Comparison of ENCODE assay signal across 24 mouse cellular contexts in the genomic region with DNA sequence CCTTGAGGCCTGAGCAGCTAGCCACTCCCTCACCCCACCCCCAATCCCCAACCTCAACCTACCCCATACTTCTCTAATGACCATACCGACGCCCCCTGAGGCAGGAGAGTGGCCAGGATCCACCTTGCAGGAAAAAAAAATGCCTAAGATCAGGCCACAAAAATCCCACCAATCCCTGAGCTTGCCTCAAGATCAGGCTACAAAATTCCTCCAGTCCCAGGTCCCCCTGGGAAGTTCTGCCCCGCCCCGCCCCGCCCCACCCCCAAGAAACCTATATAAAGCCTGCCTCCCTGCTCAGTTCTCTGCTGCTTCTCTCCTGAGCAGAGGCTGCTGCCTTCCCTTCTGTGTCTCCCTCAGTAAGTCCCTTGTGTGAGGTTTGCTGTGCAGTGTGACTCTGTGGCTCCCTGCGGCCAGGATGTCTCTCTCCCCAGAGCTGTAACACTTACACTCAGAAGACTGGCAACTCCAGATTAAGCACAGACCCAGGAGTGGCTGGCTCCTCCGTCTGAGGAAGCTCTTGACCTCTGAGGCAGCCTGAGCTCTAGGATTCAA.
A peak's percentile ranks its signal among the peaks of the same experiment; 100 is the strongest.
DNase-seq lines count a peak whose midpoint lies in the region; ATAC-seq and TF ChIP-seq lines count a peak whose summit lies in the region.
"Had no signal": no experiment of that assay in that cellular context is flagged by ENCODE, and none has a peak within 500 bp of the region (broad histone marks: within the 10 kb centered on the region; RNA-seq: fewer than 3 reads in every experiment).

No protein-coding gene starts in this region.

- in situ Hi-C loops in ES-E14 (cut with MboI; ENCODE audit: low sequenced_read_pairs in 2 of 2, unreplicated experiment in 2 of 2): no loop called here

- no peaks in the 10 kb centered on the region for H3K36me3 ChIP-seq in ES-Bruce4 (ENCODE audit: control insufficient read depth, insufficient read depth, low read length, poor library complexity, severe bottlenecking)
- H3K36me3 ChIP-seq in ES-E14 (ENCODE audit: control insufficient read depth, insufficient read depth, low read length, poor library complexity, severe bottlenecking): no peaks in the 10 kb centered on the region
- H3K36me3 ChIP-seq: embryonic facial prominence, embryonic 13.5 days; embryonic facial prominence, embryonic 15.5 days; forebrain, embryonic 15.5 days had no signal

- H3K27ac ChIP-seq in ES-Bruce4 (ENCODE audit: insufficient read depth, low read length) (no peak overlapping the region), ES-E14 (ENCODE audit: insufficient read depth, low read depth, low read length, poor library complexity, severe bottlenecking) (peak overlapping the region; percentile 37; the same call in 1 of the 2 replicates)
- H3K27ac ChIP-seq: embryonic facial prominence, embryonic 13.5 days; embryonic facial prominence, embryonic 15.5 days; forebrain, embryonic 13.5 days; forebrain, embryonic 15.5 days had no signal

- no peak overlapping the region for H3K4me3 ChIP-seq in ES-Bruce4 (ENCODE audit: low read depth, low read length)
- no peak overlapping the region for H3K4me3 ChIP-seq in ES-E14 (ENCODE audit: insufficient read depth in 1 of 2, low read depth in 1 of 2, low read length in 2 of 2, poor library complexity in 1 of 2, severe bottlenecking in 1 of 2)
- H3K4me3 ChIP-seq: embryonic facial prominence, embryonic 13.5 days; embryonic facial prominence, embryonic 15.5 days; forebrain, embryonic 13.5 days; forebrain, embryonic 15.5 days had no signal

- DNase-seq in 416B (ENCODE audit: low read depth) (peak; percentile 2), ES-E14 (ENCODE audit: low read depth, low spot score) (no peak), ZHBTc4 (ENCODE audit: low read depth, low spot score) (peak; percentile 70)
- DNase-seq in layer of hippocampus, adult 9-10 months (ENCODE audit: low spot score): no peak
- DNase-seq in lung, postnatal 36 days: no peak
- DNase-seq in cerebellum, adult 9-11 months: no peak
- DNase-seq: adrenal gland, adult 2 months; adrenal gland, postnatal 10 days; adrenal gland, postnatal 25 days; B cell, adult 2 months; cerebellum, adult 11 months; cerebellum, adult 18-20 months; cerebellum, adult 8-10 months; cerebellum, postnatal 10 days; cerebellum, postnatal 25 days; forebrain, postnatal 0 days had no signal

- H3K4me1 ChIP-seq in ES-Bruce4 (ENCODE audit: control insufficient read depth, insufficient read depth, low read length) (peaks cover 9% of the 10 kb centered on the region), ES-E14 (ENCODE audit: control insufficient read depth in 2 of 2, insufficient read depth in 2 of 2, low read length in 2 of 2, poor library complexity in 1 of 2) (no peaks in the 10 kb centered on the region)
- H3K4me1 ChIP-seq: embryonic facial prominence, embryonic 13.5 days; embryonic facial prominence, embryonic 15.5 days; forebrain, embryonic 13.5 days; forebrain, embryonic 15.5 days had no signal

- no peak for TF ChIP-seq CTCF in ES-Bruce4 (IDR thresholded peaks at IDR 0.05; ENCODE audit: low read depth, low read length)

- no peak overlapping the region for H3K9ac ChIP-seq in ES-Bruce4 (ENCODE audit: low read depth, poor library complexity, severe bottlenecking)
- H3K9ac ChIP-seq in ES-E14 (ENCODE audit: insufficient read depth, low read depth, low read length, poor library complexity, severe bottlenecking): no peak overlapping the region
- H3K9ac ChIP-seq: embryonic facial prominence, embryonic 13.5 days; embryonic facial prominence, embryonic 15.5 days; forebrain, embryonic 13.5 days; forebrain, embryonic 15.5 days; forebrain, postnatal 0 days had no signal

- peak; percentile 91 for TF ChIP-seq POLR2A in ES-Bruce4 (IDR thresholded peaks at IDR 0.05; ENCODE audit: insufficient read depth, low read length)

- H3K9me3 ChIP-seq in ES-Bruce4 (replicated peaks; ENCODE audit: control insufficient read depth, insufficient read depth, low read length, poor library complexity, severe bottlenecking) (no peaks in the 10 kb centered on the region), ES-E14 (ENCODE audit: control insufficient read depth, insufficient read depth, low read depth, low read length) (no peaks in the 10 kb centered on the region; the same call in 1 of the 2 replicates)
- H3K9me3 ChIP-seq: embryonic facial prominence, embryonic 13.5 days; embryonic facial prominence, embryonic 15.5 days; forebrain, embryonic 13.5 days; forebrain, embryonic 15.5 days had no signal

- 0 out of 2 replicates have a peak, but pooled peaks have one; percentile 3 for TF ChIP-seq EP300 in ES-Bruce4 (IDR thresholded peaks at IDR 0.05; ENCODE audit: insufficient read depth, low read depth, low read length)

- no peak for ATAC-seq in erythroblast, adult 5-6 weeks (replicated peaks; ENCODE audit: low FRiP score, poor library complexity, severe bottlenecking)
- ATAC-seq: CD4-positive, CD25-positive, alpha-beta regulatory T cell, adult 4 months; forebrain, embryonic 13.5 days; forebrain, embryonic 15.5 days; forebrain, postnatal 0 days had no signal

- H3K27me3 ChIP-seq in ES-Bruce4 (ENCODE audit: control insufficient read depth, insufficient read depth, low read length, poor library complexity, severe bottlenecking): no peaks in the 10 kb centered on the region
- H3K27me3 ChIP-seq: CH12.LX; embryonic facial prominence, embryonic 13.5 days; embryonic facial prominence, embryonic 15.5 days; forebrain, embryonic 13.5 days; forebrain, embryonic 15.5 days had no signal

TF ChIP-seq in ES-E14, 5 proteins besides CTCF, POLR2A, EP300 and RAD21:
- TF ChIP-seq ZC3H11A (IDR thresholded peaks at IDR 0.05; ENCODE audit: borderline replicate concordance, low read depth, low read length): no peak
- no peak for TF ChIP-seq HCFC1 (IDR thresholded peaks at IDR 0.05; ENCODE audit: borderline replicate concordance, insufficient read depth, low read length)
- TF ChIP-seq MAFK (IDR thresholded peaks at IDR 0.05; ENCODE audit: insufficient read depth, low read depth, low read length): no peak
- no peak for TF ChIP-seq ZNF384 (IDR thresholded peaks at IDR 0.05; ENCODE audit: low read depth, low read length)
- TF ChIP-seq CHD2 (IDR thresholded peaks at IDR 0.05; ENCODE audit: low read depth, low read length): no peak

Comparison
In these comparisons a context has a peak if more than half of its experiments do, and no peak if none do; other contexts are left out.
1. DNase-seq: peak in 416B (single experiment) and ZHBTc4 (single experiment); none in ES-E14 (single experiment), layer of hippocampus, adult 9-10 months (single experiment), lung, postnatal 36 days (single experiment) and cerebellum, adult 9-11 months (single experiment).